Mouse (Mus musculus) kidney, postnatal 0 days (tissue): ENCODE data around the gene Txlna. TPM values are rescaled to one million over a fixed set of nuclear protein-coding genes. Genes with fewer than 3 reads are reported as not detected.

ENCODE experiments used
- ATAC-seq: fragments of 200-750 bp; cut with Nextera tagmentation; replicated peaks from 2 replicates; pipeline ENCODE4 v1.8.0; 2017; ENCODE audit warnings: low read depth, moderate number of reproducible peaks, moderate TSS enrichment, moderate library complexity; ENCODE audit not compliant: low FRiP score
- DNase-seq: peaks from one replicate; pipeline ENCODE4 v3.0.0-alpha.2; 2016; ENCODE audit warnings: low spot score
- H3K27ac ChIP-seq: fragments of 300-500 bp; sonication (generic); 2 replicates; pipeline ENCODE4 v1.5.1; 2014; ENCODE audit warnings: mild to moderate bottlenecking
- H3K27me3 ChIP-seq: fragments of 300-500 bp; sonication (generic); 2 replicates; pipeline ENCODE4 v1.6.1; 2014; ENCODE audit warnings: low read length, mixed read lengths; ENCODE audit not compliant: insufficient read depth
- H3K36me3 ChIP-seq: fragments of 300-500 bp; sonication (generic); 2 replicates; pipeline ENCODE4 v1.6.1; 2014; ENCODE audit warnings: low read length, mixed read lengths; ENCODE audit not compliant: insufficient read depth
- H3K4me1 ChIP-seq: fragments of 300-500 bp; sonication (generic); replicated peaks from 2 replicates; pipeline ENCODE4 v1.6.1; 2014; ENCODE audit warnings: antibody characterized with exemption, low read length, mixed read lengths; ENCODE audit not compliant: insufficient read depth
- H3K4me2 ChIP-seq: fragments of 300-500 bp; sonication (generic); 2 replicates; pipeline ENCODE4 v1.6.1; 2014; ENCODE audit warnings: mild to moderate bottlenecking, low read length, moderate library complexity, mixed read lengths
- H3K4me3 ChIP-seq: fragments of 300-500 bp; sonication (generic); replicated peaks from 2 replicates; pipeline ENCODE4 v1.5.1; 2014; ENCODE audit warnings: low read depth, low read length
- H3K9ac ChIP-seq: fragments of 300-500 bp; sonication (generic); 2 replicates; pipeline ENCODE4 v1.6.1; 2014; ENCODE audit warnings: low read depth, low read length
- H3K9me3 ChIP-seq: fragments of 300-500 bp; sonication (generic); replicated peaks from 2 replicates; pipeline ENCODE4 v1.6.1; 2016; ENCODE audit warnings: low read length, inconsistent platforms, mixed read lengths
- CTCF ChIP-seq: IDR thresholded peaks from 2 replicates; pipeline ENCODE4 v1.5.1; 2016; ENCODE audit warnings: antibody characterized with exemption, low read depth, mild to moderate bottlenecking, moderate library complexity
- WGBS: fragments of 180-500 bp; shearing (Covaris S2); extraction: QIAGEN DNeasy Blood & Tissue Kit; methylation state at CpG from one replicate; pipeline ENCODE4 v1.1.7; 2014; 5-methylcytosine and 5-hydroxymethylcytosine counted together
- polyA plus RNA-seq: library from polyadenylated mRNA; unstranded; fragments of >200 nt; fragmentation: Nextera tagmentation; extraction: Ambion mirVana; gene quantifications from 2 replicates; pipeline ENCODE4 v1.2.1, GENCODE M21; 2015

Gene Txlna
- polyA plus RNA-seq, 1 experiment from 2014 or later, result 42.9 TPM

- Histone ChIP-seq H3K4me1 (peaks cover 20% of the 10 kb centered on the region), H3K9me3 (no peaks in the 10 kb centered on the region), H3K27ac (peak within 1 kb of the TSS; percentile 93), H3K4me3 (peak within 1 kb of the TSS; percentile 73), H3K4me2 (peak within 1 kb of the TSS; percentile 84), H3K27me3 (no peaks in the 10 kb centered on the region), H3K9ac (peak within 1 kb of the TSS; percentile 78), H3K36me3 (peaks cover 17% of the 10 kb centered on the region)
- no peak for ATAC-seq
- under 1% methylated on average over 10 of the region's 10 CpGs for WGBS
- no peak for TF ChIP-seq CTCF
- peak; percentile 86 for DNase-seq
Measured at GRCm38 (mm10) chr4:129623681-129624091, 17.2 kb downstream of the Txlna start, which contains the start of gene Ccdc28b. Ccdc28b (minus strand) TSS chr4:129623947.

- TF ChIP-seq CTCF, result no peak
- no peak for ATAC-seq
- Histone ChIP-seq H3K36me3 (peaks cover 11% of the 10 kb centered on the region), H3K4me1 (peaks cover 25% of the 10 kb centered on the region), H3K9ac (peak overlapping the region; percentile 78), H3K27me3 (no peaks in the 10 kb centered on the region), H3K4me2 (peak overlapping the region; percentile 84), H3K4me3 (peak overlapping the region; percentile 73), H3K27ac (peak overlapping the region; percentile 93), H3K9me3 (no peaks in the 10 kb centered on the region)
- 20% methylated on average over 8 of the region's 8 CpGs for WGBS
- DNase-seq, result no peak
Measured at GRCm38 (mm10) chr4:129622803-129623535, 17.9 kb downstream of the Txlna start.

- Histone ChIP-seq H3K27me3 (no peaks in the 10 kb centered on the region), H3K4me2 (peak overlapping the region; percentile 84), H3K27ac (peak overlapping the region; percentile 70; the same call in 1 of the 2 replicates), H3K9ac (0 out of 2 replicates have a peak overlapping the region, but pooled peaks have one; percentile 78), H3K4me1 (peaks cover 30% of the 10 kb centered on the region), H3K9me3 (no peaks in the 10 kb centered on the region), H3K4me3 (no peak overlapping the region), H3K36me3 (peaks cover 5% of the 10 kb centered on the region; the same call in 1 of the 2 replicates)
- 75% methylated on average over 11 of the region's 11 CpGs for WGBS
- ATAC-seq (no peak), DNase-seq (no peak)
- TF ChIP-seq CTCF, result no peak
Measured at GRCm38 (mm10) chr4:129622120-129622802, 18.6 kb downstream of the Txlna start.

- Histone ChIP-seq H3K9me3 (no peaks in the 10 kb centered on the region), H3K4me2 (peak overlapping the region; percentile 31), H3K36me3 (no peaks in the 10 kb centered on the region), H3K4me1 (peaks cover 30% of the 10 kb centered on the region), H3K4me3 (no peak overlapping the region), H3K9ac (no peak overlapping the region), H3K27me3 (no peaks in the 10 kb centered on the region), H3K27ac (peak overlapping the region; percentile 70)
- TF ChIP-seq CTCF, result no peak
- WGBS, result 55% methylated on average over 8 of the region's 8 CpGs
- ATAC-seq, result no peak
- DNase-seq, result peak; percentile 55
Measured at GRCm38 (mm10) chr4:129621283-129621841, 19.5 kb downstream of the Txlna start.

- Histone ChIP-seq H3K9me3 (no peaks in the 10 kb centered on the region), H3K36me3 (0 out of 2 replicates have a peak, but pooled peaks cover 7% of the 10 kb centered on the region), H3K4me1 (peaks cover 30% of the 10 kb centered on the region), H3K4me2 (peak overlapping the region; percentile 31), H3K4me3 (no peak overlapping the region), H3K27me3 (no peaks in the 10 kb centered on the region), H3K9ac (no peak overlapping the region), H3K27ac (peak overlapping the region; percentile 70)
- ATAC-seq (no peak), DNase-seq (no peak)
- no peak for TF ChIP-seq CTCF
- 80% methylated on average over 11 of the region's 11 CpGs for WGBS
Measured at GRCm38 (mm10) chr4:129620419-129621282, 20.2 kb downstream of the Txlna start.
